Mouse (Mus musculus) neural tube, embryonic 13.5 days (tissue): ENCODE results near the gene Dnah10. TPM values are rescaled to one million over a fixed set of nuclear protein-coding genes. Genes with fewer than 3 reads are reported as not detected.

Experiments
- ATAC-seq: fragments of 200-750 bp; cut with Nextera tagmentation; 2 replicates; pipeline ENCODE4 v1.8.0; 2017; ENCODE audit warnings: low read depth, mild to moderate bottlenecking, moderate TSS enrichment, moderate library complexity
- H3K27ac ChIP-seq: fragments of 300-500 bp; sonication (generic); replicated peaks from 2 replicates; pipeline ENCODE4 v1.5.1; 2015; ENCODE audit warnings: moderate library complexity, mild to moderate bottlenecking, inconsistent platforms
- H3K27me3 ChIP-seq: fragments of 300-500 bp; sonication (generic); 2 replicates; pipeline ENCODE4 v1.6.1; 2015; ENCODE audit warnings: mild to moderate bottlenecking, inconsistent platforms
- H3K36me3 ChIP-seq: fragments of 300-500 bp; sonication (generic); 2 replicates; pipeline ENCODE4 v1.6.1; 2015; ENCODE audit warnings: mild to moderate bottlenecking, inconsistent platforms
- H3K4me1 ChIP-seq: fragments of 300-500 bp; sonication (generic); replicated peaks from 2 replicates; pipeline ENCODE4 v1.6.1; 2015; ENCODE audit warnings: inconsistent platforms
- H3K4me2 ChIP-seq: fragments of 300-500 bp; sonication (generic); 2 replicates; pipeline ENCODE4 v1.6.1; 2015; ENCODE audit warnings: inconsistent platforms, mild to moderate bottlenecking, moderate library complexity
- H3K4me3 ChIP-seq: fragments of 300-500 bp; sonication (generic); 2 replicates; pipeline ENCODE4 v1.5.1; 2015; ENCODE audit warnings: mild to moderate bottlenecking, inconsistent platforms
- H3K9ac ChIP-seq: fragments of 300-500 bp; sonication (generic); 2 replicates; pipeline ENCODE4 v1.6.1; 2015; ENCODE audit warnings: moderate library complexity, mild to moderate bottlenecking, inconsistent platforms
- H3K9me3 ChIP-seq: fragments of 300-500 bp; sonication (generic); 2 replicates; pipeline ENCODE4 v1.6.1; 2016; ENCODE audit warnings: inconsistent platforms
- WGBS: fragments of 180-500 bp; shearing (Covaris S2); methylation state at CpG from one replicate; pipeline ENCODE4 v1.1.7; 2015; 5-methylcytosine and 5-hydroxymethylcytosine counted together
- polyA plus RNA-seq: library from polyadenylated mRNA; unstranded; fragments of >200 nt; fragmentation: Nextera tagmentation; extraction: Ambion mirVana; gene quantifications from 2 replicates; pipeline ENCODE4 v1.2.1, GENCODE M21; 2015

The Dnah10 gene
- polyA plus RNA-seq, 1 experiment from 2014 or later, result 0.10 TPM

DNA sequence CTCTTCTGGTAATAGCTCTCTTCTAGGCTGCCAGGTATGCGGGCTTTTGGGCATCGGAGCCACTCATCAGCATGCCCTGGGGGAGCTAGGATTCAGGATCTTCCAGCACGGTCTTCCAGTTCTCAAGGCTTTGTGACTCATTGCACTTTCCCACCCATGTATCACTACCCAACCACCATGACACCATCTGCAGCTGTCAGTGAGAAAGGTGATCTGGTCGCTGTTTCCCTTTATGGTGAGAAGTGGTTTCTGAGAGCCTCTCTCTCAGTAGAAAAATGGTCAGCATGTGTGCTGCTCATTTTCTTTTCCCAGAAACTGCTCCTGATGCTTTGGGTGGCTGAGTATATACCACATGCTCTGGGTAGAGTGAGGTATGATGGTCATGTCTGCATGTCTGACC, 154.4 kb downstream of the Dnah10 start:
- no peak overlapping the region for H3K4me2 ChIP-seq
- H3K27me3 ChIP-seq, result no peaks in the 10 kb centered on the region
- no peak for ATAC-seq
- peaks cover 34% of the 10 kb centered on the region for H3K36me3 ChIP-seq
- H3K27ac ChIP-seq, result no peak overlapping the region
- H3K9me3 ChIP-seq, result no peaks in the 10 kb centered on the region
- H3K4me1 ChIP-seq, result peaks cover 34% of the 10 kb centered on the region
- WGBS, result 86% methylated on average over 4 of the region's 4 CpGs
- no peak overlapping the region for H3K4me3 ChIP-seq
- H3K9ac ChIP-seq, result no peak overlapping the region

DNA sequence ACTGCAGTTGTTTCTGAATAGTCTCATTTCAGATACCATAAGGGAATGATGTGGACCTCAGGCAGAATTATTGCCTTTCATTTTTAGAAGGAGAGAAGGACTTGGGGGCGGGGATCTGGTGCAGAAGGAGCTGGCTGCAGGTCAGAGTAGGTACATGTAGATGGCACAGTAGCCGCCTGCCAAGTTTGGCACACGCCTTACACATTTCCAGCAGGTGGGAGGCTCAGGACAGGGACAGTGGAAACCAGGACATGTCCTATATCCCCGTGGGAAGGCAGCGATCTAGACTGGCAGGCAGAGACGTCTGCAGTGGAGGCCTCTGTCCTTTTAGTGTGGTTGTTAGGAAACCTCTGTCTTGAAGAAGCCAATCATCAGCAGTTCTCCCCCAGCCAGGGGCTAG, 154.9 kb downstream of the Dnah10 start:
- H3K27ac ChIP-seq, result no peak overlapping the region
- H3K9me3 ChIP-seq, result no peaks in the 10 kb centered on the region
- H3K9ac ChIP-seq, result no peak overlapping the region
- peaks cover 34% of the 10 kb centered on the region for H3K4me1 ChIP-seq
- WGBS, result 87% methylated on average over 6 of the region's 6 CpGs
- H3K4me2 ChIP-seq, result no peak overlapping the region
- H3K4me3 ChIP-seq, result no peak overlapping the region
- no peak for ATAC-seq
- peaks cover 36% of the 10 kb centered on the region for H3K36me3 ChIP-seq
- H3K27me3 ChIP-seq, result no peaks in the 10 kb centered on the region

DNA sequence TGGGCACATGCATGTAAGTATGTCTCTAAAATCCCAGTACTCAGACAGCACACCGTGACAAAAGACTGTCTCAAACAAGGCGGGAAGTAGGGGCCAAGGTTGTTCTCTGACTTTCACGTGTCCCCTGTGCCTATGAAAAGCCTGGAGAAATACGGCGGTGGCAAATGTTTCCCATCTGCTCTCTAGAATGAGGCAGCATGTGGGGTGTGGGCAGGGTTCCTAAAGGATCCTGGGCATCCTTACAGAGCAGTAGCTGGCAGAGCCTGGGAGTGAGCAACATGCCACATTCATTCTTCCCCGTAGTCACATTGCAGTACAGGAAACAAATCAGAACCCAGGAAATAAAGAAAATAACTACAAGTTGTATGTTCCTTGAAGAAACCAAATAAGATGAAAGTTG, 159.0 kb downstream of the Dnah10 start:
- Histone ChIP-seq H3K9me3 (no peaks in the 10 kb centered on the region), H3K36me3 (peaks cover 62% of the 10 kb centered on the region), H3K4me3 (no peak overlapping the region), H3K4me1 (peaks cover 22% of the 10 kb centered on the region), H3K27ac (no peak overlapping the region), H3K27me3 (no peaks in the 10 kb centered on the region), H3K4me2 (no peak overlapping the region), H3K9ac (no peak overlapping the region)
- no peak for ATAC-seq
- 73% methylated on average over 6 of the region's 6 CpGs for WGBS

Other genes starting within 250 kb of the Dnah10 start
- gene Rilpl2, start 246.7 kb upstream of the Dnah10 start, polyA plus RNA-seq, result 19.9 and 20.7 TPM in 2 replicates
- gene Snrnp35, start 242.0 kb upstream of the Dnah10 start, polyA plus RNA-seq, result 26.4 and 27.8 TPM in 2 replicates
- 14.4 and 16.3 TPM in 2 replicates for gene Rilpl1, start 193.7 kb upstream of the Dnah10 start, polyA plus RNA-seq
- gene Tmed2, start 184.4 kb upstream of the Dnah10 start, polyA plus RNA-seq, result 359 and 384 TPM in 2 replicates
- gene Ddx55, start 172.2 kb upstream of the Dnah10 start, polyA plus RNA-seq, result 24.3 and 24.6 TPM in 2 replicates
- 67.6 and 82.6 TPM in 2 replicates for gene Eif2b1, start 146.0 kb upstream of the Dnah10 start, polyA plus RNA-seq
- 40.4 and 48.5 TPM in 2 replicates for gene Gtf2h3, start 145.9 kb upstream of the Dnah10 start, polyA plus RNA-seq
- 38.5 and 51.4 TPM in 2 replicates for gene Atp6v0a2, start 96.5 kb upstream of the Dnah10 start, polyA plus RNA-seq
- 58.1 and 62.2 TPM in 2 replicates for gene Ccdc92, start 137.3 kb downstream of the Dnah10 start, polyA plus RNA-seq
- gene Zfp664, start 137.6 kb downstream of the Dnah10 start, polyA plus RNA-seq, result 147 and 150 TPM in 2 replicates